Mouse (Mus musculus): ENCODE data around the gene Hc.

DNA sequence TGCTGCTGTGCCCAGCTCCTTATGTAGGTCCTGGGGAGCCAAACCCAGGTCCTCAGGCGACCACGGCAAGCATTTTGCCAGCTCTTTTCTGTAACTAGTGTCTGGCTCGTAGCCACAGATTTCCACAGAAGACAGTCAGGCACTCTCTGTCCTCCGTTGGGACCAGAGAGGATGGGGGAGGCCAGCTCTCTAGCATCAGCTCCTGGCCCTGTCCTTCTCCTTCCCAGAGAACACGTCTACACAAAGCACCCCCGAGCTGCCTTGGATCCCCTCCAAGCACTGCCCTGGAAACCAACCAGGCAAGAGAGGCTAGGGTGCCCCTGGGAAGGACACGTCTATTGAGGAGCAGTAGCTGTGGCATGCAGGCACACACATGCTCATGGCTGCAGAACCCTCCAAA is 92.1 kb downstream of the Hc start:
- no peak for TF ChIP-seq CTCF (IDR thresholded peaks at IDR 0.05; ENCODE audit: low read depth, low read length)
- TF ChIP-seq TAL1 (conservative IDR thresholded peaks at IDR 0.05; ENCODE audit: low read depth, low read length), result no peak
- no peak for TF ChIP-seq GATA1 (IDR thresholded peaks at IDR 0.05; ENCODE audit: borderline replicate concordance, low read length)
- no peak for TF ChIP-seq POLR2AphosphoS5 (IDR thresholded peaks at IDR 0.05; ENCODE audit: insufficient replicate concordance, low read depth, low read length)
- TF ChIP-seq GATA2 (IDR thresholded peaks at IDR 0.05; ENCODE audit: borderline replicate concordance, low read depth, low read length), result no peak

Measured in G1E (cell line).